Mouse (Mus musculus) gastrocnemius, postnatal 36 days (tissue): ENCODE measurements around the gene Rbm47. TPM values are rescaled to one million over a fixed set of nuclear protein-coding genes. Genes with fewer than 3 reads are reported as not detected.

ENCODE experiments used
- DNase-seq, 2 experiments: peaks; one replicate each; pipeline ENCODE4 v3.0.0; 2022
- intact Hi-C: fragments of 180-260 bp; cut with DNase I; formaldehyde crosslinking; loops from one replicate; pipeline ENCODE4 v1.15.1; 2025
- total RNA-seq, 2 experiments: library from RNA; stranded (reverse); gene quantifications; 2 replicates each; pipeline ENCODE4 v1.2.3; 2021

Gene Rbm47
- total RNA-seq, 2 experiments from 2014 or later: 0.47 to 0.71 TPM

DNA sequence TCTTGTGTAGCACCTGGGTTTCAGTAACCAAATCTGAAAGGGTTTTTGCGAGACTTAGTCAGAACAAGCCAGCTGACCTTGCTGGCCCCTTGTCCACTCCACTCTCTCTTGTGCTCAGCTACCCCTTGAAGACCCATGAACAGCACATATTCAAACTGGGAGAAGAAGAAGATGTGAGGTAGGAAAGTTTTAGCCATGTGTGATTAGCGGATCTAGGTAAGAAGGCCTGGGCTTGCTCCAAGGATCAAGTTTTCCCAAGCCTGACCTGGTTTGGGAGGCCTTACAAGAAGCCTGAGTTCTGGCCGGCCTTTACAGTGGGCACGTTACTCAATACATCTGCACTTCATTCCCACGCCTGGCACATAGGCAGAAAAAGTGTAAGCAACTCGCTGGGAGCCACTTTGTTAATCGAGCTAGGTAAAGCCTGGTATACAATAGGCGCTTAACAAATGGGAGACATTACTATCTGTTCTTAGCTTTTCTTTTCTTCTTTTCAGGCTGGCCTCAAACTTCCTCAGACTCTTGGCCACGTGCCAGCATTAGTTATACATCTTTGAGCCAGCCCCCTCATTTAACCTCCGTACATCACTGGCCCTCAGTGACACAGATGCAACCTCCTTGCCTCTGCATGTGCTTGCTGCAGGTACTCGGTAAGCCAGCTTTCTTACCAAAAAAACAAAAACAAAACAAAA lies 37.6 kb downstream of the Rbm47 start:
- intact Hi-C loops: no loop called here
- no peak for DNase-seq

DNA sequence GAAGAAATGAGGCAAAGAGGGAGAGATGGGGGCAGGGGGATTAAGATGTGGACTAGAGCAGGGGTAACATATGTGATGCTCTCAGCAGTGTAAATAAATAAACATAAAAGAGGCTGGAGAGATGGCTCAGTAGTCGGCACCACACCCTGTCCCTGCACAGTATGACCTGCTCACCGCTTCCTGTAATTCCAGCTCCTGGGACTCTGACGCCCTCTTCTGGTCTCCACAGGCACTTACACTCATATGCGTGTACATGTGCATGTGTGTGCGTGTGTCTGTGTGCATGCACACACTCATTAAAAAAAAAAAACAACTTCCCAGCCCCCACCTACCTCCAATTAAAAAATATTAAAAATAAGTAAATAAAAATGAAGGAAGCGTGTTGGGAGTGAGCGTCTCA lies 38.3 kb downstream of the Rbm47 start:
- no peak for DNase-seq

DNA sequence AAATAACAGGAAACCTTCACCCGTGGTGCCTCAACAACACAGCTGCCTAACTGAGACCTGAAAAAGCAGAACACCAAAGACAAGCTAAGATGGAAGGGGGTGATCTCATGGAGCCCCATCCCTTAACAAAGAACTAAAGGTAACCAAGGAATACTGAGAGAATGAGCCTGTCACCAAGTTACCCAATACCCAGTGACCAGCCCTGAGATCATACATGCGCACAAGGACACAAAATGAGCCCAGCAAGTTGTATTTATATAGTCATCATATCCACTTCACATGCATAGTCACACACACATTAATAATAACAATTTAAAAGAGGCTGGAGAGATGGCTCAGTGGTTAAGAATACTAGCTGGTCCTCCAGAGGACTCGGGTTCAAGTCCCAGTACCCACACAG lies 44.0 kb downstream of the Rbm47 start:
- DNase-seq: no peak
- intact Hi-C loops: no loop called here

More for the DNA sequence above, 38.3 kb downstream of the Rbm47 start:
- intact Hi-C loops: no loop called here

DNA sequence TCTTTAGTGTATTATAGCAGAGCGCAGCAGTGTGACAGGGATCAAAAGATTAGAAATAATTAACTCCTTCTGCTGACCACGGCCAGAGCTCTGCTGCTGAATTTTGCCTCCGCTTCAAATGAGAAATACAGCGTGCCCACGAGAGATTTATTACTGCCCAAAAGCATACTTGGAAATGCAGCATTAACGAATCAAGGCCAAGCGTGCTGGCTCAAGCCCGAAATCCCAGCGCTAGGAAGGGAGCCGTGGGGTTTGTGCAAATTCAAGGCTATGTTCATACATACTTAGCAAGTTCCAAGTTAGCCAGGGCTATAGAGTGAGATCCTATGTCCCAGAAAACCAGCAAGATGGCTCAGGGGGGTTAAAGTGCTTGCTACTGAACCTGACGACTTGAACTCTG lies 47.5 kb downstream of the Rbm47 start:
- intact Hi-C loops: no loop called here

DNA sequence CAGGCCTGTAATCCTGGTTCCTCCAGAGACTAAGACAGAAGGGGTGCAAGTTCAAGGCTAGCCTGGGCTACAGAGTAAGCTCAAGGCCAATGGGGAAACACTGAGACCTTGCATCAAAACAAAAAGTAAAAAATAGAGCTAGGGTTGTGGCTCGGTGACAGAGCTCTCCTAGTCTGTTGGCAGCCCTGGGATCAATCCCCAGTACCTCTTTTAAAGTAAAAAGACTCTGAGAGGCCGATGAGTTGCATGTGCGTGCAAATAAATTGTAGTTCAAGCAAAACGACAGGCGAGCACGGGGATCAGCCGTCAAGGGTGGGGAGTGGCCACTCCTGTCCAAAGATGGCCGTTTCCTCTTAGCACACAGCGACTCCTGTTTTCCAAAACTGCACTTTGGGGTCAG lies 48.0 kb downstream of the Rbm47 start:
- no peak for DNase-seq
- intact Hi-C loops: no loop called here

More for the DNA sequence above, 47.5 kb downstream of the Rbm47 start:
- no peak for DNase-seq

DNA sequence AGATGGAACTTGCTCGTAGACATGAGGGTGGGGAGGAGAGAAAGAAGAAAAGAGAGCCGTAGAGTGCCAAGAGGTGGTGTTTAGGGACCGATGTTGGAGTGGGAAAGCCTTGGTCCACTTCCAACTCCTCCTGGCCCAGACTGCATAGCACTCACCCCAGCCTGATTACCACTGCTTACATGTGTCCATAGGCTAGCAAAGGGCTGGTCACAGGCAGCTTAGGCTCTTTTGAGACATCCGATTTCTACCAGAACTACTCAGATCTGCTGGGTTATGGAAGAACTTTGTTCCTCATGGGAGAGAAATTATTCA lies 48.9 kb downstream of the Rbm47 start:
- DNase-seq: no peak
- intact Hi-C loops: no loop called here

DNA sequence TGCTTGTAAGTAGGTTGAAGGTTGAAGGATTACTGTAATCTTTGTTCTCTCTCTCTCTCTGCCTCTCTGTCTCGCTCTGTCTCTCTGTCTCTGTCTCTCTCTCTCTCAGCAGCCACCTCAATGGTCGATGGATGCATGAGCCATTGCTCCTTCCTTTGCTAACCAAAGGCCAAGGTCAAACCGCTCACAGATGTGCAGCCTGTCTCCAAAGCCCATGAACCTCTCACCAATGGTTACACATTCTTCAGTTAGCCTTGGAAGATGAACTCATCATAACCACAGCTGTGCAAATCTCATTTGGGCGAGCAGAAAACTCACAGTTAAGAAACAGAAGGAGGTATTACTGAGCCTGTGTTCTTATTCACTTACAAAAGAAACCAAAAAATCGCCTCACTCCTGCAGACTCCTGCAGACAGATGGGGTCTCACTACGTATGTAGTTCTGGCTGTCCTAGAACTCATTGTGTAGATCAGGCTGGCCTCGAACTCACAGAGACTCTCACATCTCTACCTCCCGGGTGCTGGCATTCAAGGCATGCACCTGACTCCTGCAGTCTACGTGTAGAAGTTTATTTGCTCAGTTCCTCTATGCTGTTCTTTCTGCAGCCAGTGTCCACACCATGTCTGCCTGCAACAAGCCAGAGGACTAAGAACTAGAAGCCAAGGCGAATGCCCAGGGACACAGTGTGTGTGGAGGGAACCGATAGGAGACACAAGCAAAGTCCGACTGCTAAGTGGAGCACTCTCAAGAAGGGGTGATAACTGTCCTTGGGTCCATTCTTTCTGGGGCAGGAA lies 49.4 kb downstream of the Rbm47 start:
- intact Hi-C loops: no loop called here
- no peak for DNase-seq

DNA sequence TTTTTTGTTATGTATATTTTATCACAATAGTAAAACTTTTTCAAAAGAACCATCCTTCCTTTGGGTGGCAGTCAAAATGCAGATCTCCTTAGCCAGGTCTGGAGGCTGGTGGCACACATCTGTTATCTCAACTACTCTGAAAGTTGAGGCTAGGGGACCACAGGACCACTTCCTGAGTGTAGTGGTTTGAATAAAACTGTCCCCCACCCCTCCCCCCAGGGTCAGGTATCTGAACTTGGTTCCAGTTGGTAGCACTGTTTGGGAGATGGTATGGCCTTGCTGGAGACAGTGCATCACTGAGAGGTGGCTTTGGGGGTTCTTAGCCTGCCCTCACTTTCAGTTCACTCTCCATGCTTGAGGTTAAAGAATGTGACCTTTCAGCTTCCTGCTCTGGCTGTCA lies 51.7 kb downstream of the Rbm47 start:
- intact Hi-C loops: no loop called here
- DNase-seq: no peak

DNA sequence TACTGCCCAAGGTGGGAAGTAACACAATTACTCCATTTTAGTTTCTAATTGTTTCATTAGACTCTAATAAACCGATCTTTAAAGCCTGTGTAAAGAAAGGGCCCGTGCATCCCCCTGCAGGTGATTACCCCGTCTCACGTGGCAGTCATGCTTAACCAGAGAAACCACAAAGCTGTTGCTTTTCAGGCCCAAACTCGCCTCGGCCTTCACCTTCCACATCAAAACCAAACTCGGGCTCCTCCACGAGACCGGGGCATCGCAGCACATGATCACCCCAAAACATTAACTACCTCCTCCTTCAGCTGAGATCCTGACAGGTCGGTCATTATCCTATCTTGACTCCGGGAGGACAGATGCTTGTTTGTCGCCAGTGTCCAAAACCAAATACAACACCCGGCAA lies 58.2 kb downstream of the Rbm47 start:
- DNase-seq: no peak
- intact Hi-C loops: no loop called here

DNA sequence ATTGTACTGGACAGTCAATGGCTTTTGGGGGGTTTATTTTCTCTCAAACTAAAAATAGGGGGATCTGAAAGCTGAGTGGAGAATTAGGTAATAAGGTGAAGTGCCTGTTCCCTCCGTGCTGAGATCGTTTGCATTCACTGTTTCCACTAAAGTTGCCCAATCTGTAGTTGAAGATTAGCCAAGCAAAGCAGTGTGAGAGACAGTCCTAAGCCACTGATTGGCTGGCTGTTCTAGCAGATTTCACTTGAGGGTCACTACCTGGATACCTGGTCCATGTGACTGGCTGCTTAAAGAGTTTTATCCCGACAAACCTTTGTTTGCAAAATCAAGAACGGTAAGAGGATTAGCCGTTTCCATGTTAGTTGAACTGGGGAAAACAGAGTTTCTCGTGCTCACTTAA lies 58.7 kb downstream of the Rbm47 start:
- intact Hi-C loops: no loop called here
- no peak for DNase-seq

DNA sequence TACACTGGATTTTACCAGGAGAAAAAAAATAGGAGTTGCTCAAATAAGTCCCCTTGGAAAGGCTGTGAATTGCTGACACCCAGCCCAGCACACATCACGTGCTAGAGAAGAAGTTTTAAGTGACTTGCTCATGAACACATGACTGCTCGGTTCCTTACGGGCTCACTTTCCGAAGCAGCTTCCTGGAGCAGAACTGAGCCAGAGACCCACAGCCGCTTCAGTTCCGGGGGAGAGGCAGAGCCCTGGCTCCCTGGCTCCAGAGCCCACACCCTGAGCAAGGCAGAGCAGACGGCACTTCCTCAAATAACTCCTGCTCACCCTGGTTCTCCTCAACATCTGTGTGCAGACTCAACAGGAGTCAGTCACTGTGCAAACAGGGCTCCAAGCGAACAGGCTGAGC lies 60.9 kb downstream of the Rbm47 start:
- intact Hi-C loops: no loop called here
- peak in 1 of 2 experiments; percentile 7 for DNase-seq

DNA sequence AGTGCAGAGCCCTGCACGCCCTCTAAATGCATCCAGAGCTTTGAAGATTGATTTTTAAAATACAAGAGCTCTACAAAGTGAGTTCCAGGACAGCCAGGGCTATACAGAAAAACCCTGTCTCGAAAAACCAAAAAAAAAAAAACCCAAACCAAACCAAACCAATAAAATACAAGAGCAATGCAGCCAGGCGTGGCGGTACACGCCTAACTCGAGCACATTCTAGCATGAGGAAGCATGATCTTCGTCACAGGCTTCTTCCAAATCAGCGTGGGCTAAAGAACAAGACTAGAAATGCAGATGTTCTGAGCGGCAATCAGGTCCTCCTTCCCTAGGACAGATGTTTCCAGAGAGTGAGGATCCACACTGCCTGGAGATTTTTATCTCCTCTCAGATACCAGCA lies 66.5 kb downstream of the Rbm47 start:
- no peak for DNase-seq
- intact Hi-C loops: no loop called here

DNA sequence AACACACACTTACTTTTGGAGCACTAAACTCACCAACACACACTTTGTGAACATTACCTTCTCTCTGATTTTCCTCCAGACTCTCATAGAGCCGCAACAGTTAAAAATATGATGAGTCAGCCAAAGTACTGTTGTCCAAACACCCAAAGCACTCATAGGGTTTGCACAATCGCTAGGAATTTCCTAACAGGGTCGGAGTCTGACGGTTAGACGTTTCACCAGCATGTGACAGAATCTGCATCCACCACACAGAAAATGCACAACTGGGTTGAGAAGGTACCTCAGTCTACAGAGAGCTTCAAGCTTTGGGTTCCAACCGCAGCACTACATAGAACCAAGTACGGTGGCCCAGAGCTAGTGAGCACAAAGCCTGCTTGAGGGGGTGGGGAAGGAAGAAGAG lies 67.0 kb downstream of the Rbm47 start:
- intact Hi-C loops: no loop called here
- DNase-seq: no peak

DNA sequence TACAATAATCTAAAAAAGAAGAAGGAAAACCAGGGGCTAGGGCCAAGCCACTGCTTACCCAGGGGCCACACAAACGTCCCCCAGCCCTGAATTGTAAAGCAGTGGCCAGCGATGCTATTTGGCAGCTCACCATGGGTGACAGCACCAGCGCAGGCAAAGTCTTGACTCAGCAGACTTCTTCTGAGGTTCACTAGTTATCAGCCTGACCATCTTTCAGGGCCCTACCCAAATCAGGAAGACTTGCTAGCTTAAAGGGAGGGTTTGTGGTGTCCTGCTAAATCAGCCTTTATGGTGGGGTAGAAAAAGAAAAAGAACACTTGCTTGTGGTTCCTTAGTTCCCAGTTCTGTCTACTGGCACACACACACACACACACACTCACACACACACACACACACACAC lies 67.6 kb downstream of the Rbm47 start:
- DNase-seq: no peak
- intact Hi-C loops: no loop called here

DNA sequence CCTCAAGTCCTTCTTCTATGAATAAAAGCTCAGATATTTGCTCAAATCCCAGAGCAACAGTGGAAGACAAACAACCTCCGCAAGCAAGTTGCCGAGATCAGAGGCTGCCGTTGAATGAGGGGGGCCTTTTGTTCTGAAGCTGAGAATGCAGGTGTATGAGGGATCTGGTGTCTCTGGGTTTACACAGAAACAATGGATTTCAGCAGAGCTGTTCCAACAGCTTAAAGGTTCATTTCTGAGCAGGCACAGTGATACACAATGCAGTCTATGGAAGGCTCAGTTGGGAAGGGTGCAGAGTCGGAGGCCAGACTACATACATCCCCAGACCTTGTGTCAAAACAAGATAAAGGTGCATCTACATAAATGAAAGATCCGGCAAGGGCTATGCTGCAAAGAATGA lies 69.5 kb downstream of the Rbm47 start:
- DNase-seq: no peak
- intact Hi-C loops: no loop called here

DNA sequence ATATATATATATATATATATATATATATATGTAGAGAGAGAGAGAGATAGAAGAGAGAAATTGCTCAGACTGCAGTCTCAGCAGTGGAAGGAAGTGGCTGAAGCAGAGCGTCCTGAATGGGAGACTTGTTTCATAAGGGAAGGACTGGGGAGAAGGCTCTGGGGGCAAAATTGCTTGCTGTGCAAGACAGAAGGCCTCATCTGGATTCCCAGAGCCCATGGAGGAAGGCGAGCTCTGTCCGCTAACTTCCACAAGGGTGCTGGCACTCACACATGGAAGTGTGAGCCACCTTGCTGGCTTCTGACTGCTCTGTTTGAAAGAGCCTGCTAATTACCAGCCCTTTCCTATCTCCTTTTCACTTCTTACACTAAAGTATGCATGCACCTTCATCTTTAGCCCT lies 70.1 kb downstream of the Rbm47 start:
- no peak for DNase-seq
- intact Hi-C loops: no loop called here

DNA sequence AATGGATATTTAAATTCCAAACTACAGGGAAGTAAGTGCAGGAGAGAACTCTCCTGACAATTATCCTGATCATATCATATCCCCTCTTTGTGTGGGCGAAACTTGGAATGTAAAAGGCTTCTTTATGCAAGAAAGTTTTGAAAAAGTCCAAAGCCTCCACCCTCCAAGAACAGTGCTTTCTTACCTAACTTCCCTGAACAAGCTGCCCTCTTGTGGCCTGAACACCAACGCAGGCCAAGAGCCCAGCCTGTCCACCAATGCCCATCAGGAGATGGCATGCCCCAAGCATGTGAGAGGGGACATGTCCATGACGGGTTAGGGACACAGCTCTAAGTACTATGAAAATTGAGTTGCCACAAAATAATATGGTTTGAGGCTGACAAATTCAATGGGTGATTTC lies 71.3 kb downstream of the Rbm47 start:
- intact Hi-C loops: no loop called here
- no peak for DNase-seq

DNA sequence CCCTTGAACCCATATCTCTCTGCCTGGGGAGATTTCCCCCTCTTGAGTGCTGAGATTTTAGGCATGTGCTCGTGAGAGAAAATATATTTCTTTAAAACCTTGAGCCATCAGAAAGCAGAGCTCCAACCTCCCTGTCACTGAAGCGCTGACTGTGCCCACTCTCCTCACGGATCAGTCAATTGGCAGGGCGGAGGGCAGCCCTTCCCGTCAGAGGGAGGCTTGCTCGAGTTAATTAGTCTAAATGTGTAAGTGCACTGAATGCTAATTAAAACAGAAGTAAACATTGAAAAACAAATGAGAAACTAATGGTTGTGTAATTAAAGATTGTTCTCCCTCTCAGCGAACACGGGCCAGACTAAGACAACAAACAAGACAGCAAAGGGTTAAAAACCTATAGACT lies 72.6 kb downstream of the Rbm47 start:
- no peak for DNase-seq
- intact Hi-C loops: no loop called here

DNA sequence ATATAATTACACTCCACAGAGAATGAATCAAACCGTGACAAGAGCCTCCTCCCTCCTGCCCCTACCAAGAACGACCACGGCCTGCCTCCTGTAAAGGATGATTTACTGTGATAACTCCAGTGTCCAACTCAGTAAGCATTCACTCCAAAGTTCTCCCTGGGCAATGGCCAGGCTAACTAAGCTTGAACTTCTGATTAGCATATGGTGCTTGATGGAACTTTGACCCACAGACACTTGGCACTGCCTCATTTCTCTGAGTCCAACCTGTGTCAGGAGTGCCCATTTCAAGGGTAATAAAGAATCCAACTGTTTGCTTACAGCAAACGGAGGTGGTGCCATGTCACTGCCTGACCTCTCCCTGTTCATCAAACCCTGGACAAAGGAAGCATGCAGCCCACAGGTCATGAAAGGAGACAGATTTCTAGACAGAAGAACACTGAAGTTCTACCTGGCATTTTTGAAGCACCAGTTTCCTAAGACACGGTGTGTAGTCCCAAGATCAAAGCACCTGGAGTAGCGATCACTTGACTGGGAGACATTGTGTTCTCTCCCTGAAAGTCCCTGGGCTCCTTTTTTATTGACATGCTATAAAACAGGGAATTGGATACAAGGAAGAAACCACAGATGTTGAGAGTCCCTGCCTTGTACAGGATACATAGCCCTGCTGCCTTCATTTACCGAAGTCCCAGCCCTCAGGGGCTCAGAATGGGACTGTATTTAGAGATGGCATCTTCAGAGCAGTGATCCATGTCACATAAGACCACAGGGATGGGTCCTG lies 74.6 kb downstream of the Rbm47 start:
- intact Hi-C loops: no loop called here

DNA sequence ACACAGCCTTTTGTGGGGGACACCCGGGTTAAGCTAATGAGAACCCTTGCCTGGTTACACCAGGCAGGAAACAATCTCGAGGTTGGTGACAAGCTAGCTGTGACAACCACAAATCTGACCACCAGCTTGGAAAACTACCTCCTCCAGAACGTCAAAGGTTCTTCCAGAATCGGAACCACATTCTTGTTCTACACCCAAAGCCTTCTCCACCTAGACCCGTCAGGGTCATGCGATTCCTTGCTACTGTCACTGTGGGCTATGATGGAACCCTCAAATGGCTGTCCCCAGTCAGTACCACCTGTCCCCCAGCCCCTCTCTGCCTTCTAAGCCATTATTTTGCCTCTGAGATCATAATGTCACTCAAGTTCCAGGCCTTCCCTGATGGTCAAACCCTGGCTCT lies 76.8 kb downstream of the Rbm47 start:
- intact Hi-C loops: no loop called here
- no peak for DNase-seq

More for the DNA sequence above, 74.6 kb downstream of the Rbm47 start:
- no peak for DNase-seq

DNA sequence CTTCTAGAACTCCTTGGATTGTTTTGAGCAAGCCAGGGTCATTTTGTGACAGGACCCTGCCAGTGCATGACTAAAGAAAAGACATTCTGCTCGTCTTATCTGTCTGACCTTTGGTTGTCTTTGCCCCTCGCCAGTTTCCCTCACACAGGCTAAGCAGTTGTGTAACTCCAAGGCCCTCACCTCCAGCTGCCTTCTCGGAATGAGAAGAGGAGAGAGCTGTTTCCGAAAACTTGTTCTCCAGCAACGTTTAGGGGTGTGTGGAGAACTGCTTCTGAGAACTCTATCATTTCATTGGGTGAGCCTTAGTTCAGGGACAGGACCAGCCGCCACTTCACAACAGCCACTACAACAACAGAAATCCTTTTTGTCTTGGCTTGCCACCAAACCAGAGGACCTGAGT lies 77.8 kb downstream of the Rbm47 start:
- intact Hi-C loops: no loop called here
- no peak for DNase-seq

DNA sequence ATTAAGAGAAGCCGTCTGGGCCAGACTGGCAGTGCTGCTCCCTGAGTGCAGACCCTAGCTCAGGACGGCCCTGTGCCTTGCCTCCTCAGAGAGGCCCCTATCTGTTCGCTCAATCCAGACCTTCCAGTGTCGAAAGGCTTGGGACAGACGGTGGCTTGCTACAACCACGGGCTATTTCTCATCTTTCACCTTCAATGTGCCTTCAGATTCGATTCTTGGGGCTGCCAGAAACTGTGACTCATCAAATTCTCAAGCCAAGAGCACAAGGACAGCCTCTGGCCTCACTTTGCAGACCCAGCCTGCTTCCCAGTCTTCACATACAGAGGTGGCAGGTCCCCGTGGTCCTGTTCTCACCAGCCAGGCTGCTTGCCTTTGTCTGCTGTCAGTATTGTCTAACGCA lies 82.9 kb downstream of the Rbm47 start:
- intact Hi-C loops: loop anchor here (5.0 kb wide), 1 partner anchor 1368 kb away; no protein-coding TSS in a partner anchor
- no peak for DNase-seq
